Mouse (Mus musculus) megakaryocyte, embryonic 14.5 days (primary cell): ENCODE measurements around the gene Lamb3.

Experiments used
- FLI1 ChIP-seq: IDR thresholded peaks from 2 replicates; pipeline ENCODE4 v1.6.1; 2012; ENCODE audit warnings: low read length, inconsistent platforms, mixed read lengths
- GATA1 ChIP-seq: IDR thresholded peaks from 3 replicates; pipeline ENCODE4 v1.6.1; 2012; ENCODE audit warnings: mixed read lengths, low read length, inconsistent platforms, borderline replicate concordance

DNA sequence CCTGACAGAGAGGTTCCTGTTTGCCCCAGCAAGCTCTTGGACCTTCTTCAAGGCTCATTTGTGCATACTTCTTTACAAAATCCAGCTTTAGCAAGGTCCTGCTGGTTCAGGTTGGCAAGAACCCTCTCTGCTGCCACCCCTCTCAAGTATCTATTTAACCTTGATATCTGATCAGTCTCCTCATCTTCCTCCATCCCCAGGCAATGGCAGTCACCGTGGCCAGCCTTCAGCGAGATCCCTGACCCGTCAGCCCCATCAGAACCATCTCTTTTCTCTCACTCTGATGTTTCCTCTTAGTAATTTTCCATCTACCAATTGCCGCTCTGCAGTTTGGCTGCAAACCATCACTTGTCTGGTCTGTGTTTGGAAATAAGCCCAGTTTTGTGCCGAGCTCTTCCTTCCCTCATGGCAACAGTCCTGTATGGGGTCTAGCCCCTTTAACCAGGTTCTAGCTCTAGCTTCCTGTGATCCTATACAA is 49.2 kb downstream of the Lamb3 start:
- TF ChIP-seq GATA1 = no peak
- TF ChIP-seq FLI1 = no peak
